Mouse (Mus musculus): Measurements from ENCODE around the gene Olfr1535. TPM values are rescaled to one million over a fixed set of nuclear protein-coding genes. Genes with fewer than 3 reads are reported as not detected.

The Olfr1535 gene
- polyA plus RNA-seq, 1 experiment = not detected

DNA sequence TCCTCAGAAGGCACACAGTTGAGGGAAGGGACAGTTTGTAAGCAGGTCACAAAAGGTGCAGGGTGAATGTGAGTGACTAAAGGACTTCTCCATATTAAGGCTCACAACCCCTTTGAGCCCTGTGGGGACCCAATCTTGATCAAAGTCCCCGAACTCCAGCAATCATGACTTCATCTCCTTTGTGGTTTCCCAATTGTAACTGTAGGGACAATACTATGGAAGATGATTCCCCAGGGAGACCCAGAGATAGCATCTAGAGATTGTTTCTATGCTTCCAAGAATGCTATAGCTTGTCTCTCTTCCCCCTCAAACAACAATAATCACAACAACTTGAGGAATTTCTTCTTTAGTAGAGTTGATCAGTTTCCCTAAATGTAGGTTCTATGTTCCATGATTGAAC lies 17.0 kb downstream of the Olfr1535 start, which contains the start of gene Olfr1366:
Gene Olfr1366 (minus strand): TSS at position 101 of the 400 bp plus-strand sequence.
- Histone ChIP-seq H3K27me3 (ENCODE audit: control insufficient read depth, insufficient read depth, insufficient read length) (no peaks in the 10 kb centered on the region), H3K36me3 (ENCODE audit: control insufficient read depth, insufficient read depth) (no peaks in the 10 kb centered on the region), H3K4me3 (no peak within 1 kb of the TSS), H3K4me2 (ENCODE audit: low read depth) (no peak within 1 kb of the TSS), H3ac (ENCODE audit: control insufficient read depth, insufficient read length) (no peak within 1 kb of the TSS), H3K79me2 (ENCODE audit: control insufficient read depth, insufficient read depth) (no peaks in the 10 kb centered on the region)
- TF ChIP-seq MYOG (IDR thresholded peaks at IDR 0.05; ENCODE audit: control insufficient read depth in 1 of 3, insufficient read depth in 1 of 3, insufficient read length in 2 of 3, low read depth in 2 of 3) = no peak
- no peak for TF ChIP-seq MYOD1 (IDR thresholded peaks at IDR 0.05; ENCODE audit: control insufficient read depth in 1 of 3, insufficient read length in 2 of 3, low read depth in 2 of 3)
- no peak for TF ChIP-seq MAX (IDR thresholded peaks at IDR 0.05; ENCODE audit: low read depth)
- no peak for TF ChIP-seq E2F4 (IDR thresholded peaks at IDR 0.05; ENCODE audit: insufficient read depth)
- TF ChIP-seq SRF (IDR thresholded peaks at IDR 0.05; ENCODE audit: control insufficient read depth, insufficient read length, low read depth) = no peak
- no peak for TF ChIP-seq USF1 (IDR thresholded peaks at IDR 0.05; ENCODE audit: low read depth)
- no peak for TF ChIP-seq POLR2A (IDR thresholded peaks at IDR 0.05; ENCODE audit: insufficient read length, low read depth)
- no peak for TF ChIP-seq TCF3 (IDR thresholded peaks at IDR 0.05; ENCODE audit: insufficient read length, low read depth)
- TF ChIP-seq TCF12 (IDR thresholded peaks at IDR 0.05; ENCODE audit: insufficient read depth, poor library complexity, severe bottlenecking) = no peak
- TF ChIP-seq POLR2AphosphoS2 (IDR thresholded peaks at IDR 0.05; ENCODE audit: insufficient read length, low read depth) = no peak
- TF ChIP-seq REST (IDR thresholded peaks at IDR 0.05; ENCODE audit: insufficient read depth, insufficient read length) = no peak
- TF ChIP-seq CEBPB (IDR thresholded peaks at IDR 0.05; ENCODE audit: insufficient read depth, poor library complexity, severe bottlenecking) = no peak

GRCm38 (mm10) chr13:21530781-21531201 lies 28.9 kb downstream of the Olfr1535 start, which contains the start of gene Zkscan8:
Gene Zkscan8 (minus strand): TSS chr13:21531120.
- peaks cover 10% of the 10 kb centered on the region for H3K79me2 ChIP-seq (ENCODE audit: control insufficient read depth, insufficient read depth)
- no peaks in the 10 kb centered on the region for H3K27me3 ChIP-seq (ENCODE audit: control insufficient read depth, insufficient read depth, insufficient read length)
- peak within 1 kb of the TSS; percentile 70 for H3ac ChIP-seq (ENCODE audit: control insufficient read depth, insufficient read length)
- H3K4me2 ChIP-seq (ENCODE audit: low read depth) = peak within 1 kb of the TSS; percentile 77
- H3K36me3 ChIP-seq (ENCODE audit: control insufficient read depth, insufficient read depth) = peaks cover 10% of the 10 kb centered on the region
- peak within 1 kb of the TSS; percentile 49 for H3K4me3 ChIP-seq
- TF ChIP-seq TCF3 (IDR thresholded peaks at IDR 0.05; ENCODE audit: insufficient read length, low read depth) (no peak), POLR2A (IDR thresholded peaks at IDR 0.05; ENCODE audit: insufficient read length, low read depth) (peak; percentile 71), MAX (IDR thresholded peaks at IDR 0.05; ENCODE audit: low read depth) (no peak), REST (IDR thresholded peaks at IDR 0.05; ENCODE audit: insufficient read depth, insufficient read length) (no peak), TCF12 (IDR thresholded peaks at IDR 0.05; ENCODE audit: insufficient read depth, poor library complexity, severe bottlenecking) (no peak), E2F4 (IDR thresholded peaks at IDR 0.05; ENCODE audit: insufficient read depth) (no peak), MYOG (IDR thresholded peaks at IDR 0.05; ENCODE audit: control insufficient read depth in 1 of 3, insufficient read depth in 1 of 3, insufficient read length in 2 of 3, low read depth in 2 of 3) (peak in 1 of 3 experiments; percentile 25), CEBPB (IDR thresholded peaks at IDR 0.05; ENCODE audit: insufficient read depth, poor library complexity, severe bottlenecking) (no peak), USF1 (IDR thresholded peaks at IDR 0.05; ENCODE audit: low read depth) (no peak), SRF (IDR thresholded peaks at IDR 0.05; ENCODE audit: control insufficient read depth, insufficient read length, low read depth) (no peak), MYOD1 (IDR thresholded peaks at IDR 0.05; ENCODE audit: control insufficient read depth in 1 of 3, insufficient read length in 2 of 3, low read depth in 2 of 3) (peak in 1 of 3 experiments; percentile 3), POLR2AphosphoS2 (IDR thresholded peaks at IDR 0.05; ENCODE audit: insufficient read length, low read depth) (peak; percentile 56)

- Histone ChIP-seq H3K27me3 (ENCODE audit: control insufficient read depth, insufficient read depth, insufficient read length) (no peaks in the 10 kb centered on the region), H3ac (ENCODE audit: control insufficient read depth, insufficient read length) (peak overlapping the region; percentile 70), H3K36me3 (ENCODE audit: control insufficient read depth, insufficient read depth) (peaks cover 13% of the 10 kb centered on the region), H3K4me3 (peak overlapping the region; percentile 49), H3K79me2 (ENCODE audit: control insufficient read depth, insufficient read depth) (peaks cover 10% of the 10 kb centered on the region), H3K4me2 (ENCODE audit: low read depth) (peak overlapping the region; percentile 77)
- TF ChIP-seq POLR2AphosphoS2 (IDR thresholded peaks at IDR 0.05; ENCODE audit: insufficient read length, low read depth) (no peak), TCF12 (IDR thresholded peaks at IDR 0.05; ENCODE audit: insufficient read depth, poor library complexity, severe bottlenecking) (no peak)
These were observed 29.6 kb downstream of the Olfr1535 start for GRCm38 (mm10) chr13:21530136-21530535.

DNA sequence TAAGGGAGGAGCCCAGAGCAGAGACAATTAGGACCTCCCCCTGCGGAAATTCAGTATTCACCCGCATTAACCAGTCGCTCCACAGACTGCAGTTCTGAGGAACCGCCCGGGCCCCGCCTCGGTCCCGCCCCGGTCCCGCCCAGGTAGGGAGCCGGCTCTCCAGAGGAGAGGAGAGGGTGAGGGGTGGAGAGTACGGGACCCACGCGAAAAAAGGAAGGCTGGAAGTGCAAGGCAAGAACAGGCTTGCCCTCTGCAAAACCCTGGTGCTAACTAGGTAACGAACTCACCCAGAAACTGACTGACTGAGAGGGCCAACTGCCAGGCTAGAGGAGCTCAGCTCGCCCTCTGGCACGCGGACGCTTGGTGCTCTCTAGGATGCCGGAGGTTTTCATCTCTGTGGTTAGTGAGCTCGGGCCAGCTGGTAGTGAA lies 53.5 kb downstream of the Olfr1535 start:
- Histone ChIP-seq H3K4me3 (peak overlapping the region; percentile 39), H3ac (ENCODE audit: control insufficient read depth, insufficient read length) (no peak overlapping the region), H3K36me3 (ENCODE audit: control insufficient read depth, insufficient read depth) (no peaks in the 10 kb centered on the region), H3K27me3 (ENCODE audit: control insufficient read depth, insufficient read depth, insufficient read length) (no peaks in the 10 kb centered on the region), H3K4me2 (ENCODE audit: low read depth) (peak overlapping the region; percentile 91), H3K79me2 (ENCODE audit: control insufficient read depth, insufficient read depth) (no peaks in the 10 kb centered on the region)
- no peak for TF ChIP-seq TCF3 (IDR thresholded peaks at IDR 0.05; ENCODE audit: insufficient read length, low read depth)
- TF ChIP-seq TCF12 (IDR thresholded peaks at IDR 0.05; ENCODE audit: insufficient read depth, poor library complexity, severe bottlenecking) = no peak
- no peak for TF ChIP-seq E2F4 (IDR thresholded peaks at IDR 0.05; ENCODE audit: insufficient read depth)
- no peak for TF ChIP-seq MAX (IDR thresholded peaks at IDR 0.05; ENCODE audit: low read depth)
- TF ChIP-seq MYOG (IDR thresholded peaks at IDR 0.05; ENCODE audit: control insufficient read depth in 1 of 3, insufficient read depth in 1 of 3, insufficient read length in 2 of 3, low read depth in 2 of 3) = peak in 1 of 3 experiments; percentile 44
- TF ChIP-seq REST (IDR thresholded peaks at IDR 0.05; ENCODE audit: insufficient read depth, insufficient read length) = no peak
- peak; percentile 74 for TF ChIP-seq POLR2AphosphoS2 (IDR thresholded peaks at IDR 0.05; ENCODE audit: insufficient read length, low read depth)
- no peak for TF ChIP-seq CEBPB (IDR thresholded peaks at IDR 0.05; ENCODE audit: insufficient read depth, poor library complexity, severe bottlenecking)
- peak; percentile 74 for TF ChIP-seq POLR2A (IDR thresholded peaks at IDR 0.05; ENCODE audit: insufficient read length, low read depth)
- TF ChIP-seq SRF (IDR thresholded peaks at IDR 0.05; ENCODE audit: control insufficient read depth, insufficient read length, low read depth) = no peak
- TF ChIP-seq USF1 (IDR thresholded peaks at IDR 0.05; ENCODE audit: low read depth) = no peak
- TF ChIP-seq MYOD1 (IDR thresholded peaks at IDR 0.05; ENCODE audit: control insufficient read depth in 1 of 3, insufficient read length in 2 of 3, low read depth in 2 of 3) = peak in 2 of 3 experiments; percentile 23 to 33

Other genes with a start within 250 kb of the Olfr1535 start
- not detected for gene Gpx6, start 247.8 kb downstream of the Olfr1535 start, polyA plus RNA-seq (2012; fragmentation: generic; extraction: Trizol)
- not detected for gene Olfr1367, start 213.0 kb downstream of the Olfr1535 start, polyA plus RNA-seq (2012; fragmentation: generic; extraction: Trizol)
- 2.8 TPM for gene Zscan12, start 197.1 kb downstream of the Olfr1535 start, polyA plus RNA-seq (2012; fragmentation: generic; extraction: Trizol)
- 13.6 TPM for gene Zkscan3, start 157.1 kb downstream of the Olfr1535 start, polyA plus RNA-seq (2012; fragmentation: generic; extraction: Trizol)
- 0.13 TPM for gene Pgbd1, start 118.8 kb downstream of the Olfr1535 start, polyA plus RNA-seq (2012; fragmentation: generic; extraction: Trizol)
- 6.3 TPM for gene Zscan26, start 106.2 kb downstream of the Olfr1535 start, polyA plus RNA-seq (2012; fragmentation: generic; extraction: Trizol)
- 0.05 TPM for gene Nkapl, start 91.4 kb downstream of the Olfr1535 start, polyA plus RNA-seq (2012; fragmentation: generic; extraction: Trizol)
- not detected for gene Zkscan4, start 81.0 kb downstream of the Olfr1535 start, polyA plus RNA-seq (2012; fragmentation: generic; extraction: Trizol)
- gene Gm10065, start 80.5 kb downstream of the Olfr1535 start, polyA plus RNA-seq (2012; fragmentation: generic; extraction: Trizol) = not detected
- gene AK157302, start 64.7 kb downstream of the Olfr1535 start, polyA plus RNA-seq (2012; fragmentation: generic; extraction: Trizol) = 0.71 TPM
- gene Gm11273, start 58.5 kb downstream of the Olfr1535 start, polyA plus RNA-seq (2012; fragmentation: generic; extraction: Trizol) = 29.0 TPM
- gene Zkscan8, start 28.8 kb downstream of the Olfr1535 start, polyA plus RNA-seq (2012; fragmentation: generic; extraction: Trizol) = 1.9 TPM
- gene Olfr1366, start 17.1 kb downstream of the Olfr1535 start, polyA plus RNA-seq (2012; fragmentation: generic; extraction: Trizol) = 0.02 TPM
- not detected for gene Olfr1364, start 21.9 kb upstream of the Olfr1535 start, polyA plus RNA-seq (2012; fragmentation: generic; extraction: Trizol)
- not detected for gene Olfr1362, start 54.1 kb upstream of the Olfr1535 start, polyA plus RNA-seq (2012; fragmentation: generic; extraction: Trizol)
- not detected for gene Olfr11, start 82.6 kb upstream of the Olfr1535 start, polyA plus RNA-seq (2012; fragmentation: generic; extraction: Trizol)
- gene Olfr1361, start 103.5 kb upstream of the Olfr1535 start, polyA plus RNA-seq (2012; fragmentation: generic; extraction: Trizol) = not detected
- gene Olfr1360, start 117.5 kb upstream of the Olfr1535 start, polyA plus RNA-seq (2012; fragmentation: generic; extraction: Trizol) = not detected
- gene Olfr1359, start 138.2 kb upstream of the Olfr1535 start, polyA plus RNA-seq (2012; fragmentation: generic; extraction: Trizol) = not detected
- 2.7 TPM for gene Hist1h2bl, start 156.2 kb upstream of the Olfr1535 start, polyA plus RNA-seq (2012; fragmentation: generic; extraction: Trizol)
- 6.4 TPM for gene Hist1h2ai, start 156.5 kb upstream of the Olfr1535 start, polyA plus RNA-seq (2012; fragmentation: generic; extraction: Trizol)
- gene Hist1h3h, start 157.8 kb upstream of the Olfr1535 start, polyA plus RNA-seq (2012; fragmentation: generic; extraction: Trizol) = 9.0 TPM
- gene Hist1h2bm, start 162.2 kb upstream of the Olfr1535 start, polyA plus RNA-seq (2012; fragmentation: generic; extraction: Trizol) = 1.3 TPM
- 1.3 TPM for gene Hist1h4j, start 175.2 kb upstream of the Olfr1535 start, polyA plus RNA-seq (2012; fragmentation: generic; extraction: Trizol)
- 6.3 TPM for gene Hist1h4k, start 190.6 kb upstream of the Olfr1535 start, polyA plus RNA-seq (2012; fragmentation: generic; extraction: Trizol)
- gene Hist1h2ak, start 193.9 kb upstream of the Olfr1535 start, polyA plus RNA-seq (2012; fragmentation: generic; extraction: Trizol) = 2.3 TPM
- gene Hist1h2bn, start 194.2 kb upstream of the Olfr1535 start, polyA plus RNA-seq (2012; fragmentation: generic; extraction: Trizol) = 1.8 TPM
- gene Hist1h1b, start 220.7 kb upstream of the Olfr1535 start, polyA plus RNA-seq (2012; fragmentation: generic; extraction: Trizol) = 1.7 TPM
- gene Hist1h3i, start 223.5 kb upstream of the Olfr1535 start, polyA plus RNA-seq (2012; fragmentation: generic; extraction: Trizol) = 10.6 TPM
- gene Hist1h2an, start 227.3 kb upstream of the Olfr1535 start, polyA plus RNA-seq (2012; fragmentation: generic; extraction: Trizol) = 6.8 TPM
- gene Hist1h2bp, start 227.6 kb upstream of the Olfr1535 start, polyA plus RNA-seq (2012; fragmentation: generic; extraction: Trizol) = 0.89 TPM

Data from myocyte (in vitro differentiated cells).